Mouse (Mus musculus) spleen, postnatal 10 days (tissue): ENCODE measurements around the gene Cdc34.
"Not testable (repeated sequence)": the region's sequence is repeated elsewhere in the genome, so short reads cannot be mapped to it uniquely, and the experiment has no call there.

Experiments used
- DNase-seq, 2 experiments: peaks; one replicate each; pipeline ENCODE4 v3.0.0; 2021 to 2022; ENCODE audit warnings: low spot score in 2 of 2

Cdc34 gene

DNA sequence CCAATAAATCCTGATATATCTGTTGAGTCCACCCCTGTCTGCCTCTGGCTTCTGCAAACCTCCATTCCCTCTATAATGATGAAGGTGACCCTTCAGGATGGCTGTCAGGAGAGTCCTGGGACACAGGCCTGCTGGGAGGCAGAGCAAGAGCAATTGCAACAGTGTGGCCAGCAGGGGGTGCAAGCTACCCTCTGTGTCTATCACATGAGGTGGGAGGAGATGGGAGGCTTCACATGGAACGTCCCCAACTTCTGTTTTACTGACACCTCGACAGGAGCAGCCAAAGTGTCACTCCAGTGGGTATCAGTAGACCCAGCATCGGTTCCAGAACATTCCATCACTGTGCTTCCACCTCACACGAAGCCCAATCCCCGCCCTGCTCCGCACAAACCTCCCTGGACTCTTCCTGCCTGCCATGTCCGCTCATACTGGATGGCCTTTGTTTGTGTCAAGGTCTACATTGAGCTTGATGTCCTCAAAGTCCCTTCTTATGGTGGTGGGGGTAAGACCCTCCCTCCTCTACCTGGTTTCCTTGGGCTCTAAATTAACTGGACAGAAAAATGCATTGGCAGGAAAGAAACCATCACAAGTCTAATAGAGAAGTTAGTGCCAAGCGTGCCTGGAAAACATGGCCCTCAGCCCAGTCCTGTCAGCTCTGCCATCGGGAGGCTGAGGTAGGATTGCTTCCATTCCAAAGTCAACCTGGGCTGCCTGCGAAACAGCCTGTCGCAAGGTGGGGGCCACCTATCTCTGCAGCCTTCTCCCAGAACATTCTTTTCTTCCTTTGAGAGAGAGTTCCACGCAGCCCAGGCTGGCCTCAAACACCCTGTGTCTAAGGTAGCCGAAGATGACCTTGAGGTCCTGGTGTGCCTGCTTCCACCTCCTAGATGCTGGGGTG, 13.5 kb downstream of the Cdc34 start:
- DNase-seq, result peak; percentile 77 to 91

DNA sequence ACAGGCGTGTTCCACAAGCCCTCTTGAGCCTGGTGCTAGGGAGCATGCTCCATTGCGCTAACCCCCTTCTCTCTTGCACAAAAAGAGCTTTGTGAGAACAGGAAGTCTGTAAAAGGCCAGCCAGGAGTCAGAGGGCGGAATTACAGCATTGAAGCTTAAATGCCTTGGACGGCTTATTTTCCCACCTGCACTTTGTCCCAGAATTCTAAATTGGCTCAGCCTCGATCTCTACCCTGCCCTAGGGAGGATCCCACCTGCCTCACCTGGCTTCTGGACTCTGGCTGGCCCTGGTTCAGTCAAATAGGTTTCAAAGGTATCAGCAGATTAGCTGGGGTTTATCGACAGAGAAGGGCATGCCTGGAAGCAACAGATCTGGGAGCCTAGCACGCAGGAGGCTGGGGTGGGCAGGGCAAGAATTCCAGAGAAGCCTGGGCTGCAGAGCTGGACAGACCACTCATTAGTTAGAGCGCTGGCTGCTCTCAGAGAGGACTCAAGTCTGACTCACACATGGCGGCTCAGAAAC, 14.2 kb downstream of the Cdc34 start:
- DNase-seq, result no peak

- no peak for DNase-seq
Observed at GRCm38 (mm10) chr10:79697916-79698315, 15.9 kb downstream of the Cdc34 start.

DNA sequence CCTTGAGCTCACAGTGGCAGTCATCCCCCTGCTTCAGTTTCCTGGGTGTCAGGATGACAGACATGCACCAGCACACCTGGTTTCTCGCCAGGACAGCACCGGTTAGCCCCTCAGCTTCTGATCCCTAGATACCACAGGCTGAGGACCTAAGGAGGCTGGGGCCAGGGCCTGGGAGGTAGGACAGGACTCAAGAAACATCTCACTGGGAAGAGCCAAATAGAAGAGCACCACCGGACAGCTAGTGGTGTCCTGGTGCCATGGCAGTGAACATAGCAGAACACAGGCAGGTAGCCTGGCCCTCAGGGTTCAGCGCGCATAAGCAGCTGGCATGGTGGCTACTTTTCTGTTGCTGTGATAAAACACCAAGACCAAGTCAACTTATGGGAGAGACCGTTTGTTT, 16.5 kb downstream of the Cdc34 start:
- DNase-seq, result no peak

GRCm38 (mm10) chr10:79700676-79701075, 18.7 kb downstream of the Cdc34 start:
- DNase-seq, result no peak

DNA sequence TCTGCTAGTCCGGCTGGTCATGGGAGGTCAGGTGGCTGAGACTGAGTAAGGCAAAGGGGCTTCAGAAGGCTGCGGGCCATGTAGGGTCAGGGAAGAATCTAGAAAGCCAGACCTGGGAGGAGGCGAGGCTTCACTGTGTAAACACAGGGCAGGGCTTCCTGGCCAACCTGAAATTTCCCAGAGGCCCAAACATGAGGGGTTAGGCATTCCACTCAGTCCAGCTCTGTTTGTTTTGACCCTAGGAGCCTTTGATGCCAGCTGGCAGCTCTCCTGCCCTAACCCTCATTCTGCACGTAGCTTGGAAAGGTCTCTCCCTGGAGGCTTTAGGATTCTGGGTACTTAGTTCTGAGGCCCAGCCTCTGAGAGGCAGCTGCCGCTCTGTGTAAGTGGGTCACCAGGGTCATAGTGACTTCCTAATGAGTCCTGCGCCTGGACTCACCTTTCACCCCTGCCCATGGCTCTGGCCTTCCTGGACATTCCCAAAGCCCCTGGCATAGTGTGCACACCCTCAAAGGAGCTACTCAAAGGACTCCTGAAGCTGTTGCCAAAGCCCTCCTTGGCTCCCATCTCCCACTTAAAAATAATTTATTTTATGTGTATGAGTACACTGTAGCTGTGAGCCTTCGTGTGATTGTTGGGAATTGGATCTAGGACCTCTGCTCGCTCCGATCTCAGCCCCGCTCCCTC, 19.6 kb downstream of the Cdc34 start:
- DNase-seq, result no peak

GRCm38 (mm10) chr10:79702970-79703369, 21.0 kb downstream of the Cdc34 start:
- not testable (repeated sequence) for DNase-seq

DNA sequence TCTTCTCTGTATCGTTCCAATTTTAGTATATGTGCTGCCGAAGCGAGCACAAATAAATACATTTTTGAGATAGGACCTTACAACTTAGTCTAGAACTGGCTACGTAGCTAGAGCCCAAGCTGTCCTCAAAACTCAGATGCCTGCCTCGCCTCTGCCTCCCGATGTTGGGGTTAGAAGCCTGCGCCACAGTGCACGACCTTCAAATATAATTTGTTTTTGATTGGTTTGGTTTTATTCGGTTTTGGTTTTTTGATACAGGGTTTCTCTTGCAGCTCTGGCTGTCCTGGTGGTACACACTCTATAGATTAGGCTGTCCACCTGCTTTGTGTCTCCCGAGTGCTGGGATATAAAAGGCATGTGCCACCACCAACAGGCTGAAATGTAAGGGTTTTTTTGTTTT, 21.5 kb downstream of the Cdc34 start:
- no peak for DNase-seq

GRCm38 (mm10) chr10:79704065-79704969, 22.3 kb downstream of the Cdc34 start, which contains the start of gene Bsg:
Gene Bsg (plus strand): TSS chr10:79704491.
- DNase-seq, result peak; percentile 94 to 99

DNA sequence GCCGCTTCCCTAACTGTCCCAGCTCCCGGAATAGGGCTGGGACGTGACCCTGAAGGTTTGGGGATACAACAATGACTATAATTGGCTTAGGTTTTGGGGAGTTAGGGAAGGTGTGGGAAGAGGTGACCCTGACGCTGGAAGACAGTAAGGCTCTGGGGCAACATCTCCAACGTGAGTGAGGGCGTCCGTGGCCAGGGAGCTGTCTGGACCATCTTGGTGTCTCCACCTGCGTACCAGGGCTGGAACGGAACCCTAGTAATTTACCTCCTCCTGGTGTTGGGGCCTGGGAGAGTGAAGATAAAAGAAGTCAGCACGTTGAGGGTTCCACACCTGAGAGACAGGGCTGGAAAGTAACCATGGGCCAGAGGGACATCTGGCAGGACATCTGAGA, 23.0 kb downstream of the Cdc34 start:
- peak; percentile 52 to 58 for DNase-seq

GRCm38 (mm10) chr10:79705951-79706350, 24.0 kb downstream of the Cdc34 start:
- peak; percentile 75 to 86 for DNase-seq

GRCm38 (mm10) chr10:79706406-79707094, 24.6 kb downstream of the Cdc34 start:
- DNase-seq, result peak in 1 of 2 experiments; percentile 43

DNA sequence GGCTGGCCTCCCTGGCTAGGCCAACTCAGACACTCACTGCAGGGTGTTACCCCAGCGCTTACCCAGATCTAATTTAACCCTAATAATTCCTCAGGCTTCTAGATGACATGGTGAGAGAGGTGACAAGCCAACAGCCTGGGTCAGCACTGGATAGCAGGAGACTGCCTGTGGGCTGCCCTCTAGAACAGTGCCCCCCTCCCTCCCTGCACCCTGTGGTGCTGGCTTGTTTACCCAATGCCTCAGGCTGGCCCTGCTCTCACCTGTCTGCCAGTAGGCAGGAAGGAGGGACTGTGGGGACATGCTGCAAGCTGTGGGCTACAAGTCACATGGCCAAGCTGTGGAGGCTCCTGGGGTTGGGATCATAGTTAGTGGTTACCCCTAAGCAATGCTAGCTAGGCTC, 25.2 kb downstream of the Cdc34 start:
- DNase-seq, result no peak

DNA sequence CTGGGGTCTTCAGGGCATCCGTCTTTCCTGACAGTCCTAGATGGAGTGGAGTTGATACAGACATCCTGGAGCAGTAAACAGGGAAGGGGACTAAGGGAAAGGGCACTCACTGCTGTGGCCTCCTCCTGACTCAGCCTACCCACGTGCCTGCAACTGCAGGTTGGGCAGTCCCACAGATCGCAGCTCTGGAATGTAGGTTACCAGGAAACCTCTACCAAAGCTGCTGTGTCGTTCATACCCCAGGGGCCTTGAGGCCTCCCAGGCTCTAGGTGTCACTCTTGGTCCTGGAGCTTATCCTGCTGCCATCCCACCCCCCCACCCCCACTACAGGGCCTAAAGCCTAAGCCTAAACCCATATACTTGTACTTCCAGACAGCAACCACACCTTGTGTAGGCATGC, 25.8 kb downstream of the Cdc34 start:
- DNase-seq, result no peak

DNA sequence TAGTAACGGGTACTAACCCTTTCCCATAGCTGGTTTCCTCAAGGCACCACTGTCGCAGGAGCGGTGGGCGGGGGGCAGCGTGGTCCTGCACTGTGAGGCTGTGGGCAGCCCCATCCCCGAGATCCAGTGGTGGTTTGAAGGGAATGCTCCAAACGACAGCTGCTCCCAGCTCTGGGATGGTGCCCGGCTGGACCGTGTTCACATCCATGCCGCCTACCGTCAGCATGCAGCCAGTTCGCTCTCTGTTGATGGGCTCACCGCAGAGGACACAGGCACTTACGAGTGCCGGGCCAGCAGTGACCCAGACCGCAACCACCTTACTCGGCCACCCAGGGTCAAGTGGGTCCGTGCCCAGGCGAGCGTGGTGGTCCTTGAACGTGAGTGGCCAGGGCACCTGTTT, 26.7 kb downstream of the Cdc34 start:
- DNase-seq, result no peak

- DNase-seq, result no peak
Observed at GRCm38 (mm10) chr10:79709307-79709706, 27.3 kb downstream of the Cdc34 start.

DNA sequence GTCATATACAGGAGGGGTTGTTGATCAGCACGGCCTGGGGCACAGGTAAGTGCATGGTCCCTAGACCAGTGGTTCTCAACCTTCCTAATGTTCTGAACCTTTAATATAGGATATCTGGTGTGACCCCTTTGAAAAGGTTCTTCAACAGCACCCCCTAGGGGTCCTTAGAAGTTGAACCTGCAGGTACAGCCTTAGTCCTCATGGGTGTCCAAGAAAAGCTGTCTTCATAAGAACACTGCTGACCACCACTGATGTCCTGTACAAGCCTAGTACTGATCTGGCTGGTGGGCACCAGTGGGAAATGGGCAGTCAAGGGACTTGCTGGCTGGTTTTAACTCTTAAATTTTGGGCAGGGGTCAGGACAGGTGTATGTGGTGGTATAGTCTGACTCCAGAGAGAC, 30.0 kb downstream of the Cdc34 start:
- DNase-seq, result peak; percentile 50 to 51

DNA sequence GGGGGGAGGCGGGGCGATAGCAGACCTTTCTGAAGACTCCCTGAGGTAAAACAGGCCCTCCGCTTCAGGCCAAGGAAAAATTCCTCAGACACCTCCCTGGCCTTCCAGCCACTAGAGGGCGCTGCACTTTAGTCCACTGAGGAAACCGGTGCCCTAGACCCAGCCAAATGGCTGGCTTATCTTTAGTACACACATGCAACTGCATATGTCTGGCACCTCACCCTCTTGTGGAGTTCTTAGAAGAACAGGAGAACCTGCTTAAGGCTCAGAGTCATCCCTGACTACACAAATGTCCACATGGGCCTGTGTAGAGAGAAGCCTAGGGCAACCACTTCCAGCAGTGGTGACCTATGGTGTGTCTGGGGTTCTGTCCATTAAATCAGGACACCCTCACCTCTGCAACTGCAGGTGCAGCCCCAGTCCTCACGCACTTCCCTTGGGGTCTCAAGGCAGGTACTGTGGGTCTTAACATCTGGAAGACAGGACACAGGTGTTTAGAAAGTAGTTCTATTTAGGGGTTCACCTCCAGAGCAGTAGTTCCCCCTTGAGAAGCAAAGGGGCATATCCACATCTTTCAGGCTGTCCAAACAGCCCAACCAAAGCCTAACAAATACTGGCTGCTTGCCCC, 30.6 kb downstream of the Cdc34 start:
- DNase-seq, result peak; percentile 95 to 97

DNA sequence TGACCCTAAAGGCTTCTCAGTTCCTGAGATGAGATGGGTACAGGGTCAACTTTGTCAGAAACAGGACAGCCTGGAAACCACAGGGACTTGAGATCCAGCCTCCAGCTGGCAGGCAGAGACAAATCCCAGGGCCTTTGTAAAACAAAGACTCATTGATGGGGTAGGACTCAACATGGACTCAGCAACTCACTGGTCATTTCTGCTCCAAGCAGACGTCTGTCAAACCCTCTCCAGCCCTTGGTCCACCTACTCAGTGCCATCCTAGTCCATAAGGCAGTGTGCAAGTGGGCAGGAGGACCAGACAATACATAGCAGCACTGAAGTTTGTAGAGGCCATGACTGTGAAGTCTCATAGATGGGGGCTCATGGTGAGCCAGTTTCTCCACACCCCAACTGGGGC, 31.2 kb downstream of the Cdc34 start:
- DNase-seq, result no peak

- DNase-seq, result peak in 1 of 2 experiments; percentile 37
Observed at GRCm38 (mm10) chr10:79714996-79715395, 33.0 kb downstream of the Cdc34 start.
